Mouse (Mus musculus) adipose tissue, adult 10 weeks (tissue): ENCODE measurements around the gene Nmnat1. TPM values are rescaled to one million over a fixed set of nuclear protein-coding genes. Genes with fewer than 3 reads are reported as not detected.

Experiments used
- polyA plus RNA-seq: library from polyadenylated mRNA; stranded (reverse); fragments of 350-450 nt; fragmentation: Illumina TruSeq; extraction: RNeasy Lipid Tissue Mini Kit (QIAGEN cat#74804); gene quantifications from one replicate; pipeline ENCODE4 v1.2.3, GENCODE M21; 2014; ENCODE audit warnings: low read depth, low replicate concordance

Gene Nmnat1
- 8.1 TPM for polyA plus RNA-seq

DNA sequence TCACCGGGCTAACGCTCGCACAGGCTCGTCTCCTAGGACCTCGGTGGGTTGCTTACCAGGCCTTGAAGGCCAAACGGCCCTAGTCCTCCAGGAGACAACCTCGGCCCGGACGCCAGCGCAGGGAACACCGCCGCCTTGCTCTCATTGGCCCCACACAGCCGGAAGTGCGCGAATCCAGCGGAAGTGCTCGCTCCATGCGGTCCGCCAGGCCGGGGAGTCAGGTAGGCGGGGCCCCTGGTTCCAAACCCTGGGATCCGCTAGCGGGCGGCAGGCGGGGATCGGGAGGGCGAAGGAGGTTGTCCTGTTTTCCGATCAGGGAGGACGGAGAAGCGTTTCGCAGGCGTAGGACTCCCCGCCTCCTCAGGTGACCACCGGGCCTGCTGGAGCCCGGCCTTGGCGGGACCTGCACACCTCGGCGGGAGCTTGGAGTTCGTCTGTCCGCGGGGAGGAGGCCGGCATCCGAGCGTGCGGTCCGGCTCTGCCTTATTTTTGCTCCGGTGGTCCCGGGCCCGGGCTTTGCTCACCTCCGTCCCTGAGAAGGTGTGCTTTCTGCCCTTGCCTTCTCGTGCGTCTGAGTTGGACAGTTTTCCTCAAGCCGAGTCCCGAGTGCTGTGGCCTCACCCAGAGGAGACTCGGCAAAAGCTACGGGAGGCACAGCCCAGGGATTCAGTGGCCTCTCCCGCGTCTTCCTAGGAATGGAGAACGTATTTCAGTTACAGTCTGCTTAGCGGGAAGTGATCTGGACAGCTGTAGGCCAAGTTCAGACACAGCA, at the start of gene Nmnat1, which contains the start of gene Lzic:
TSS of gene Nmnat1 (minus strand) at position 150 of the 772 bp plus-strand sequence.
TSS of gene Lzic (plus strand) at position 177 of the 772 bp plus-strand sequence.

DNA sequence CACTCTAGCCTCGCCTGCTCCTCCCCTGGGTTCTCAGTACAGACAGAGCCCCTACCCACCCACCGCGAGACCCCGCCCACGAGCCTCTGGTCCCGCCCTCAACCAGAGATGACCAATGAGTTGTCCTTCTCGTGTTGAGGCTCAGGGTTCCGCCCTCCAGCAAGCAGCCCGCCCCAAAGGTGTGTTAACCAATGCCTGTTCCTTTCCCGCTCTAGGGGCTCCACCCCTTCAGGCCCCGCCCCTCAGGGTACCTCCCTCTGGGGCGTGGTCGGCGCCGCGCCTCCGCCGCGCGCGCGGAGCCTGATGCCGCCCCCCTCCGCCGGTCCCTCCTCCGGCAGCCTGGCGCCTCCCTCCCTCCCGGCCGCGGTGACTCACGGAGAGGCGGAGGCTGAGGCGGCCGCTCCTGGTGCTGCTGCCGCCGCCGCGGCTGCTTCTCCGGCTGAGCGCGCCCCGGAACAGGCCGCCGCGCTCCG, 32.9 kb upstream of the Nmnat1 start, which contains the start of gene Ctnnbip1:
TSS of gene Ctnnbip1 (plus strand) at position 369 of the 473 bp plus-strand sequence.

DNA sequence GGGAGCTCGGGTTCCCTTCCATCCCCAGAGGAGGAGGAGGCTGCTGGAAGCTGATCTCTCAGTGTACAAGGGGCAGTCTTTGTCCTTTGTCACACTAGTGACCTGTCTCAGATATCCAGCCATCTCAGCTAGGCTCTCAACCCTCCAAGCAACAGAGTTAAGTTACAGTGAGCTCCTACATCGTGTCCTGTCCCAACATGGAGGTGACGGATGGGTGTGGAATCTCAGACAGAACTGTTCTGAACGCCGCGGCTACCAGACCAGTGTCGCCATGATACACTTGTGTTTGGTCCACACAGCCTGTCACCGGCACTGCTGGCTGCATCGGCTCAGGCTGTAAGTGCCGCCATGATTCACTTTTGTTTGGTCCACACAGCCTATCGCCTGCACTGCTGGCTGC, 7.9 kb downstream of the Nmnat1 start, which contains the start of gene Tmem274:
TSS of gene Tmem274 (plus strand) at position 301 of the 400 bp plus-strand sequence.

DNA sequence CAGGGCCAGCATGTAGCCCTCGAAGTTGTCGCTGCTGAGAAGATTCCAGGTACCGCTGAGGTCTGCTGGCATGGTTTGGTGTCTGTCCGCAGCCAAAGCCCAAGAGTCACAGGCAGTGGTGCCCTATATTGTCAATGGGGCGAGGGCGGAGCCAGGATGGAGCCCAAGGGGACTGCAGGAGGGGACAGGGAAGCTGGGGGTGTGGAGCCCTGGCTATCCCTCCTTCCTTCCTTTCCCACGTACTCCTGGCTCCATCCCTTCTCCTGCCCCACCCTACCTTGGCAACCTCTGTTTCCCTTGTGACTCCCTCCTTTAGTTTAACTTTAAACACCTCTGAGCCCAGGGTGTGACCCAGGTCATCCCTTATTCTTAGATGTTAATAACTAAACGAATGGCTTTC, 30.1 kb downstream of the Nmnat1 start, which contains the start of gene Rbp7:
TSS of gene Rbp7 (minus strand) at position 100 of the 400 bp plus-strand sequence.

DNA sequence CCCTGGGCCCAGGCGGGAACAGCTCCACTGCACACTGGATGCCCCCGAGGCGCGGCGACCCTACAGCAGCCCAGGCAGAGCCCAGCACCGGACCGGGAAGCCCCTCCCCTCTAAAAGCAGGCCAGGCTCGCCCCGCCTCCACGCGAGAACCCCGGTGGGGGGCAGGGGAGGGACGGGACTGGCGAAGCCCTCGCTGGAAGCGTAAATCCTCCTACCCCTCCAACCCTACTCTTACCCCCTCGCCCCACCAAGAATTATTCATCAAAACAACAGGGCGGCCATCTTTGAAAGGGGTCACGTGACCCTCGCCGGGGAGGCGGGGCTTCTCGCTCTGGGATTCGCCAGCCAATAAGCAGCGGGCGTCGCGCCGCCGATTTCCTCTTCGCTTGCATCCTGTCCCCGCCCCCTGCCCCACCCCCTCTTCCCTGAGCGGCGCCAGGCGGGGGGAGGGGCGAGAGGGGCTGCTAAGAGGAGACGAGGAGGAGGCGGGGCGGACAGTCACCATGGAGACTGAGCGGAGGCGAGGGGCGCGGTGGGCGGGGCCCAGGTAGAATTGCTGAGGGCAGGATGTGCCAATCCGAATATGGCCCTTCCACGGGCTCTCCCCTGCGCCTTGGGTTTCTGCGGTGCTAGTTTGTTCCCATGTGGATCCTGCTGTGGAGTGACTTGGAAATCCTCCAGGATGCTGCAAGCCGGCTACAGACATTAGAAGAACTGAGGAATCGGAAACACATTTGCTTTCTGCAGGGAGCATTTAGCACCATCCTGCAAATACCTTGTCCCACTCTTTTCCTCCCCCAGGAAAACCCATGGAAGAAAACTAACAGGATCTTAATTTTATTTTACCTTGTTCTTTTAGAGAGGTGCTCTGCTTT, 58.4 kb downstream of the Nmnat1 start, which contains the start of gene Ube4b:
TSS of gene Ube4b (minus strand) at position 425 of the 875 bp plus-strand sequence.

Other genes starting within 250 kb of the Nmnat1 start
- gene Kif1b, start 177.5 kb downstream of the Nmnat1 start, polyA plus RNA-seq, result 41.3 TPM
- 38.8 TPM for gene Ube4b, start 58.5 kb downstream of the Nmnat1 start, polyA plus RNA-seq
- 47.4 TPM for gene Rbp7, start 30.2 kb downstream of the Nmnat1 start, polyA plus RNA-seq
- gene Tmem274, start 7.8 kb downstream of the Nmnat1 start, polyA plus RNA-seq, result not detected
- gene Lzic, start within 50 bp of the Nmnat1 start, polyA plus RNA-seq, result 15.5 TPM
- gene Ctnnbip1, start 33.0 kb upstream of the Nmnat1 start, polyA plus RNA-seq, result 35.7 TPM
- gene Clstn1, start 101.3 kb upstream of the Nmnat1 start, polyA plus RNA-seq, result 57.1 TPM
- gene Pik3cd, start 217.4 kb upstream of the Nmnat1 start, polyA plus RNA-seq, result 7.1 TPM